Mouse (Mus musculus): ENCODE measurements at regions not wholly inside any gene's neighbourhood (a gene's known extent, or its start where the extent isn't known, plus 50 kb on each side); places are given as distances from the start of the nearest gene placed in this dataset.

GRCm38 (mm10) chr3:130922812-130923614 lies 187.3 kb upstream of the Lef1 start:
- TF ChIP-seq CTCF (IDR thresholded peaks at IDR 0.05; ENCODE audit: low read depth, low read length) (no peak), POLR2A (IDR thresholded peaks at IDR 0.05; ENCODE audit: extremely low read depth, insufficient read depth, low read length) (no peak)
